Mouse (Mus musculus): ENCODE data around the gene Padi2. TPM values are rescaled to one million over a fixed set of nuclear protein-coding genes. Genes with fewer than 3 reads are reported as not detected.
A peak's percentile ranks its signal among the peaks of the same experiment; 100 is the strongest.

Gene Padi2
- total and polyA plus RNA-seq, 3 experiments = 0.21 to 0.82 TPM; not detected in 1

DNA sequence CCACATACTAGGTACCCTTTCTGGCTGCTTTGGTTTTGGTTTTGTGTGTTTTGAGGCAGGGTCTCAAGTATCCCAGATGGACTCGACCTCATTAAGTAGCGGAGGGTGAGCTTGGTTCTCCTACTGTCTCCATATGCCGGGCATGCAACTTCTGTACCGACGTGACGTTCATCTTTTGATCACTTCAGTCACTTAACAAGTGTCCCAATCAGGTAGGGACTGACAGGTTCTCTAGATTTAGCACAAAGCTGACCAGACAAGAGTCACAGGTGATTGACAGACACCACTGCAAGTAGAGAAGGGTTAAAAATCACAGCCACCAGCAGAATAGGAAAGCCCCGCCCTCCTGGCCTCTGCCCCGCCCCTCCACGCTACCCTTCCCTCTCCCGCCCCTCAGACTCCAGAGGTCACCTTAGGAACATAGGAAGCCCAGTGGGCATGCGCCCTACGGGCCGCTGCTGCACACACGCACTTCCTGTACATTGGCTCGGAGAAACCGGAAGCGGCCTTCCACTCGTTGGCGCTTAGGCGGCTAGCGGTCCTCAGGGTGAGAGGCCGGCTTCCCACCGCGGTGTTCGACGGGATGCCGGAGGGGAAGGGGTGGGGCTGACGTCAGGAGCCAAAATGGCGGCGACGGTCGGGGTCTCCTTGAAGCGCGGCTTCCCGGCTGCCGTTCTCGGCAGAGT lies 54.8 kb downstream of the Padi2 start, which contains the start of gene Sdhb:
Gene Sdhb, plus strand, starts transcription at position 423 of the 686 bp plus-strand sequence.
- Histone ChIP-seq H3K9me3 (replicated peaks) (no peaks in the 10 kb centered on the region), H3K4me3 (ENCODE audit: low read depth, low read length) (peak within 1 kb of the TSS; percentile 88), H3K36me3 (replicated peaks) (peaks cover 31% of the 10 kb centered on the region), H3K27me3 (ENCODE audit: insufficient read depth, low read length) (peaks cover 20% of the 10 kb centered on the region), H3K4me1 (ENCODE audit: insufficient read depth, low read depth, low read length) (peaks cover 40% of the 10 kb centered on the region)
- DNase-seq (ENCODE audit: low spot score) (peak; percentile 94), ATAC-seq (ENCODE audit: extremely low read depth, insufficient number of reproducible peaks, low FRiP score, poor library complexity, severe bottlenecking) (peak; percentile 99)
- TF ChIP-seq CTCF (IDR thresholded peaks at IDR 0.05; ENCODE audit: low read depth, low read length) = no peak
- TF ChIP-seq POLR2AphosphoS5 (IDR thresholded peaks at IDR 0.05; ENCODE audit: insufficient replicate concordance, low read depth, low read length) = no peak
- TF ChIP-seq GATA2 (IDR thresholded peaks at IDR 0.05; ENCODE audit: borderline replicate concordance, low read depth, low read length) = no peak
- no peak for TF ChIP-seq TAL1 (conservative IDR thresholded peaks at IDR 0.05; ENCODE audit: low read depth, low read length)
- TF ChIP-seq GATA1 (IDR thresholded peaks at IDR 0.05; ENCODE audit: borderline replicate concordance, low read length) = no peak

DNA sequence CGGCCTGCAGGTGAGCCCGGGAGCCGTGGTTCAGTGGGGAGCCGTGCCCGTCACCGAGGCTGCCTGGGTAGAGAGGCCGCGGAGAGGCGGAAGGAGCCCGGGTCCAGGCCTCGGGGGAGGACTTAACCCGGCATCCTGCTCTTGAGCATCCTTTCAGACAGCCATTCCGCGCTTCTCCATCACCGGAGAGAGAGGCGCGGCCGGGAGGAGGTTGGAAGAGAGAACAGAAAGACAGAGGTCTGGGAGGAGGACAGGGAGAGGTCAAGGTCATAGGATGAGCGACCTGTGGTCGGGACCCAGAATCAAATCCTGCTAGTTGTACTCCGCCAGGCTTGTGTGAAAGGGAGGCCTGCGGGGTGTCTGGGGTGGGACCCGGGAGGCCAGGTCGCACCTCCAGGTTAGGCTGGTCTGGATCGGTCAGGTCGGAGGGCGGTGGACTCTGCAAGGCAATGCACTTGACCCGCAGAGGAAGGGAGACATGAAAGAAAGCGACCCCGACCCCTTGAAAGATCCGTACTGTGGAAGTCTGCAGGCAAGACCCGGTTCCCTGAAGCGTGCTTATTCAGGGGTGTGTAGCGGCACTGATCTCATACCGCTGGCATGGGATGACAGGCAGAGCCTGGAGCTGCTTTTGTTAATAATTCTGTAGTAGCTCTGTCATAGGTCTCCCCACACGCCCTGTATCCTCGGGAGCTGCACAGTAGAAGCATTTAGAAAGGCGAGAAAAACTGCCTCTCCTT lies 55.5 kb downstream of the Padi2 start:
- no peak for ATAC-seq (ENCODE audit: extremely low read depth, insufficient number of reproducible peaks, low FRiP score, poor library complexity, severe bottlenecking)
- TF ChIP-seq TAL1 (conservative IDR thresholded peaks at IDR 0.05; ENCODE audit: low read depth, low read length) (no peak), CTCF (IDR thresholded peaks at IDR 0.05; ENCODE audit: low read depth, low read length) (no peak), GATA1 (IDR thresholded peaks at IDR 0.05; ENCODE audit: borderline replicate concordance, low read length) (no peak), POLR2AphosphoS5 (IDR thresholded peaks at IDR 0.05; ENCODE audit: insufficient replicate concordance, low read depth, low read length) (no peak), GATA2 (IDR thresholded peaks at IDR 0.05; ENCODE audit: borderline replicate concordance, low read depth, low read length) (no peak)
- DNase-seq (ENCODE audit: low spot score) = peak; percentile 23
- Histone ChIP-seq H3K9me3 (replicated peaks) (no peaks in the 10 kb centered on the region), H3K36me3 (replicated peaks) (peaks cover 38% of the 10 kb centered on the region), H3K4me1 (ENCODE audit: insufficient read depth, low read depth, low read length) (peaks cover 43% of the 10 kb centered on the region), H3K4me3 (ENCODE audit: low read depth, low read length) (peak overlapping the region; percentile 88), H3K27me3 (ENCODE audit: insufficient read depth, low read length) (peaks cover 16% of the 10 kb centered on the region)

- Histone ChIP-seq H3K36me3 (replicated peaks) (peaks cover 45% of the 10 kb centered on the region), H3K4me1 (ENCODE audit: insufficient read depth, low read depth, low read length) (peaks cover 43% of the 10 kb centered on the region), H3K4me3 (ENCODE audit: low read depth, low read length) (peak overlapping the region; percentile 88), H3K27me3 (ENCODE audit: insufficient read depth, low read length) (peaks cover 10% of the 10 kb centered on the region), H3K9me3 (replicated peaks) (no peaks in the 10 kb centered on the region)
- no peak for TF ChIP-seq POLR2AphosphoS5 (IDR thresholded peaks at IDR 0.05; ENCODE audit: insufficient replicate concordance, low read depth, low read length)
- TF ChIP-seq CTCF (IDR thresholded peaks at IDR 0.05; ENCODE audit: low read depth, low read length) = no peak
- no peak for TF ChIP-seq TAL1 (conservative IDR thresholded peaks at IDR 0.05; ENCODE audit: low read depth, low read length)
- no peak for TF ChIP-seq GATA2 (IDR thresholded peaks at IDR 0.05; ENCODE audit: borderline replicate concordance, low read depth, low read length)
- TF ChIP-seq GATA1 (IDR thresholded peaks at IDR 0.05; ENCODE audit: borderline replicate concordance, low read length) = no peak
- no peak for ATAC-seq (ENCODE audit: extremely low read depth, insufficient number of reproducible peaks, low FRiP score, poor library complexity, severe bottlenecking)
- DNase-seq (ENCODE audit: low spot score) = no peak
Measured at GRCm38 (mm10) chr4:140962207-140962909, 56.2 kb downstream of the Padi2 start.

DNA sequence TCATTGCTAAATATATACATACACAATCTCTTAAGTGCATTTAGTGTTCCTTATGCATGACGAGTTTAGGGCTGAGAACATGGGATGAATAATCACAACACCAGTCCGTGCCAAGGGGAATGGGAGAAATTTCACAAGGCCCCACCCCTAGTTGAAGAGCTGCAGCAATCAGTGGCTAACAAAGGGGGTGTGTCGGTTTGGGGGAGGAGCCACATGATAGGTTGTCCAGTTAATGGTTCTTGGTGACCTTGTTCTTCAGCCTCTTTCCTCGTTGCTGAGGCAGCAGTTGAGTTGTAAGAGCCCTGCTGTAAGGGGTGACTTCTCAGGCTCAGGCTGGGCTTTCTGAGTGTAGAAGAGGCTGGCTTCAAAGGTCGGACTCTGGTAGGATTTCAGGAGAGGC lies 56.8 kb downstream of the Padi2 start:
- H3K4me3 ChIP-seq (ENCODE audit: low read depth, low read length) = no peak overlapping the region; the same call in 1 of the 2 replicates
- DNase-seq (ENCODE audit: low spot score) (no peak), ATAC-seq (ENCODE audit: extremely low read depth, insufficient number of reproducible peaks, low FRiP score, poor library complexity, severe bottlenecking) (no peak)
- peaks cover 7% of the 10 kb centered on the region for H3K27me3 ChIP-seq (ENCODE audit: insufficient read depth, low read length)
- TF ChIP-seq GATA2 (IDR thresholded peaks at IDR 0.05; ENCODE audit: borderline replicate concordance, low read depth, low read length) (no peak), TAL1 (conservative IDR thresholded peaks at IDR 0.05; ENCODE audit: low read depth, low read length) (no peak), CTCF (IDR thresholded peaks at IDR 0.05; ENCODE audit: low read depth, low read length) (no peak)
- no peaks in the 10 kb centered on the region for H3K9me3 ChIP-seq (replicated peaks)
- H3K36me3 ChIP-seq (replicated peaks) = peaks cover 51% of the 10 kb centered on the region
- peaks cover 46% of the 10 kb centered on the region for H3K4me1 ChIP-seq (ENCODE audit: insufficient read depth, low read depth, low read length)

DNA sequence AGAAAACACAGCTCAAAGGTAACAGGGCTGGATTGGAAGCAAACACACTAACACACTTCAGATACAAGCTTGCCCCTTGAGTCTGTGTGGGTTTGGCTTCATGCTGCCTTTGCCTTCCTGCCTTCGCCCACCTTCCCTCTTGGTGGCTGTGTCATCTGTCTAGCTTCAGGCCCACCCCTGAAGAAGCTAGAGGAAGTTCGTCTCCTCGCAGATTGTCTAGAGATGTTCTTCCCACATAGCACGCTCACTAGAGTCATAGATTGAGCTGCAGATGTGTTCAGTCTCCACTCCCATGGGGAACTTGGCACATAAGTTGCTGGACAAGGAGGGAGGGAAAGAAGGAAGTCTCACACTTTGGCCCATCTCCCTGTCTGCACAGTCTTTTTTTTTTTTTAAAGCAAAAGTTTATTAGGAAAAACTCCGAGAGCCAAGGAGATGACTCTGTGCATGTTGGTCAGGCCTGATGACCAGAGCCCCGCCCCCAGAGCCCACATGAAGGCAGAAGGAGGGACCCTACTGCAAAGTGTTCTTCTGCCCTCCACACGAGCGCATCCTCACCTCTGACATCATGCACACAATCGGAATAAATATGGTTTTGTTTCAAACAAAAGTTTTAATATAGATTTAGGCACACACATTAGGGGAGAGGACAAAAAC lies 57.9 kb downstream of the Padi2 start:
- Histone ChIP-seq H3K4me3 (ENCODE audit: low read depth, low read length) (peak overlapping the region; percentile 22; the same call in 1 of the 2 replicates), H3K4me1 (ENCODE audit: insufficient read depth, low read depth, low read length) (peaks cover 46% of the 10 kb centered on the region), H3K9me3 (replicated peaks) (no peaks in the 10 kb centered on the region), H3K36me3 (replicated peaks) (peaks cover 61% of the 10 kb centered on the region), H3K27me3 (ENCODE audit: insufficient read depth, low read length) (peaks cover 3% of the 10 kb centered on the region)
- ATAC-seq (ENCODE audit: extremely low read depth, insufficient number of reproducible peaks, low FRiP score, poor library complexity, severe bottlenecking) (no peak), DNase-seq (ENCODE audit: low spot score) (no peak)
- TF ChIP-seq POLR2AphosphoS5 (IDR thresholded peaks at IDR 0.05; ENCODE audit: insufficient replicate concordance, low read depth, low read length) (no peak), GATA1 (IDR thresholded peaks at IDR 0.05; ENCODE audit: borderline replicate concordance, low read length) (no peak), GATA2 (IDR thresholded peaks at IDR 0.05; ENCODE audit: borderline replicate concordance, low read depth, low read length) (no peak), TAL1 (conservative IDR thresholded peaks at IDR 0.05; ENCODE audit: low read depth, low read length) (no peak), CTCF (IDR thresholded peaks at IDR 0.05; ENCODE audit: low read depth, low read length) (no peak)

Measured in G1E (cell line).